Mouse (Mus musculus): ENCODE data around the gene Timp3.

DNA sequence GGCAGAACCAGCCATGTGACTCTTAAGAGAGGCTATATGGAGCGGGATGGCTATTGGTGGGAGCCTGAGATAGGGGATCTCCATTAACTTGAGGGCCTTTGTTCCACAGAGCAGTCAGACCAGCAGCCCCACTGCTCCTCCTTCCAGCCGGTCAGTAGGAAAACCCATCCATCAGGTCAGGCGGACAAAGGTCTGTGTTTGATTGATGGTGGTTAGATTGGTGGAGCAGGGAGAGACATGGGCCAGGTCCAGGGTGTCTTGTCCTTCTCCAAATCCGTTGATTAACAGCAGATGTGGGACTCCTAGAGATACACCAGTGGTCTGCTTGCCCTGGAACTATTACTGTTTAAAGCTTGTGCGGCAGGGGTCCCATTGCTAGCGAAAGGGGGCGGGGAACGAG is 34.4 kb downstream of the Timp3 start:
- TF ChIP-seq MAFK (IDR thresholded peaks at IDR 0.05; ENCODE audit: insufficient read depth, low read depth, low read length) (no peak), HCFC1 (IDR thresholded peaks at IDR 0.05; ENCODE audit: borderline replicate concordance, insufficient read depth, low read length) (no peak), ZC3H11A (IDR thresholded peaks at IDR 0.05; ENCODE audit: borderline replicate concordance, low read depth, low read length) (no peak)
